Mouse (Mus musculus) neural tube, embryonic 11.5 days (tissue): ENCODE measurements around the gene Tex44. TPM values are rescaled to one million over a fixed set of nuclear protein-coding genes. Genes with fewer than 3 reads are reported as not detected.
A peak's percentile ranks its signal among the peaks of the same experiment; 100 is the strongest.

Experiments used
- ATAC-seq: fragments of 200-750 bp; cut with Nextera tagmentation; 2 replicates; pipeline ENCODE4 v1.8.0; 2017; ENCODE audit warnings: moderate number of reproducible peaks, mild to moderate bottlenecking, moderate TSS enrichment, moderate library complexity; ENCODE audit not compliant: insufficient read depth, low FRiP score, low TSS enrichment
- DNase-seq: peaks from one replicate; pipeline ENCODE4 v3.0.0-alpha.2; 2015; ENCODE audit warnings: low spot score
- H3K27ac ChIP-seq: fragments of 300-500 bp; sonication (generic); 2 replicates; pipeline ENCODE4 v1.5.1; 2014; ENCODE audit warnings: low read depth, mild to moderate bottlenecking, low read length
- H3K27me3 ChIP-seq: fragments of 300-500 bp; sonication (generic); 2 replicates; pipeline ENCODE4 v1.6.1; 2014; ENCODE audit warnings: mild to moderate bottlenecking, low read length, mixed read lengths; ENCODE audit not compliant: control insufficient read depth, insufficient read depth
- H3K36me3 ChIP-seq: fragments of 300-500 bp; sonication (generic); 2 replicates; pipeline ENCODE4 v1.6.1; 2014; ENCODE audit warnings: mild to moderate bottlenecking, low read length, moderate library complexity, mixed read lengths; ENCODE audit not compliant: control insufficient read depth, insufficient read depth
- H3K4me1 ChIP-seq: fragments of 300-500 bp; sonication (generic); 2 replicates; pipeline ENCODE4 v1.6.1; 2014; ENCODE audit warnings: low read length, mixed read lengths; ENCODE audit not compliant: control insufficient read depth, insufficient read depth
- H3K4me2 ChIP-seq: fragments of 300-500 bp; sonication (generic); 2 replicates; pipeline ENCODE4 v1.6.1; 2014; ENCODE audit warnings: low read depth, mild to moderate bottlenecking, moderate library complexity
- H3K4me3 ChIP-seq: fragments of 300-500 bp; sonication (generic); 2 replicates; pipeline ENCODE4 v1.5.1; 2014; ENCODE audit warnings: low read depth, low read length
- H3K9ac ChIP-seq: fragments of 300-500 bp; sonication (generic); 2 replicates; pipeline ENCODE4 v1.6.1; 2014; ENCODE audit warnings: mild to moderate bottlenecking, low read length
- H3K9me3 ChIP-seq: fragments of 300-500 bp; sonication (generic); 2 replicates; pipeline ENCODE4 v1.6.1; 2016; ENCODE audit warnings: low read length; ENCODE audit not compliant: control insufficient read depth
- WGBS: fragments of 180-500 bp; shearing (Covaris S2); extraction: QIAGEN DNeasy Blood & Tissue Kit; methylation state at CpG from one replicate; pipeline ENCODE4 v1.1.7; 2014; 5-methylcytosine and 5-hydroxymethylcytosine counted together
- polyA plus RNA-seq: library from polyadenylated mRNA; unstranded; fragments of >200 nt; fragmentation: Nextera tagmentation; extraction: Ambion mirVana; gene quantifications from 2 replicates; pipeline ENCODE4 v1.2.1, GENCODE M21; 2014

Gene Tex44
- polyA plus RNA-seq, 1 experiment from 2014 or later, result not detected

- ATAC-seq, result no peak
- peak overlapping the region; percentile 91 for H3K4me2 ChIP-seq
- peaks cover 16% of the 10 kb centered on the region for H3K4me1 ChIP-seq
- H3K9ac ChIP-seq, result peak overlapping the region; percentile 97
- H3K27ac ChIP-seq, result peak overlapping the region; percentile 99
- WGBS, result 59% methylated on average over 8 of the region's 8 CpGs
- peak overlapping the region; percentile 45 for H3K4me3 ChIP-seq
- H3K9me3 ChIP-seq, result no peaks in the 10 kb centered on the region
- H3K36me3 ChIP-seq, result no peaks in the 10 kb centered on the region; the same call in 1 of the 2 replicates
- DNase-seq, result no peak
- H3K27me3 ChIP-seq, result no peaks in the 10 kb centered on the region
Measured at GRCm38 (mm10) chr1:86443386-86444172, 17.4 kb downstream of the Tex44 start.

DNA sequence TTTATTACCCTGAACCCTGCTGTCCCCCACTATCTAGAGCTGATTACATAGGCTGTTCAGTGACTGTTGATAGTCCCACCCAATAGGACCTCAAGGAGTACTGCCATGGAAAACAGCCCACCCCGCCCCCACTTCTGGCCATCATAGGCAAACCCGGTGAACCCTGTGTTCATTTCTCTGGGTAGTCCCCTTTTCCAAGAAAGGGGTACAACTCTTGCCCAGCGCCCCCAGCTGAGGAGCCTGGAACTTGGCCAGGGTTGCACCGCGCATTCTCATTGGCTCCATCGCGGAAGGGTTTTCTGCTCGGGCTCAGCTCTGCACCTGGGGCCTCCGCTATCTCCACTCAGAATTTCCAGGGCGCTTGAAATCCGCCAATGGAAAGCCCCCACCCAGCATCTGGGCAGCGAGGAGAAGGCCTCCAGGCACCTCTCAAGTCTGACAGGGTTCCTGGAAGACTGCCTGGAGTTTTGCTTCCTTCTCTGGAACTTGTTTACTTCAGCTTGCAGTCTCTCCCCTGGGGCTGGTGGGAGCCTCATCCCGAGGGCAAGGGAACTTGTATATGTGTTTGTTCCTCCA, 21.6 kb downstream of the Tex44 start:
- ATAC-seq (no peak), DNase-seq (peak; percentile 11)
- Histone ChIP-seq H3K9me3 (no peaks in the 10 kb centered on the region), H3K36me3 (no peaks in the 10 kb centered on the region; the same call in 1 of the 2 replicates), H3K27me3 (no peaks in the 10 kb centered on the region), H3K4me1 (peaks cover 9% of the 10 kb centered on the region), H3K9ac (no peak overlapping the region), H3K27ac (no peak overlapping the region), H3K4me3 (no peak overlapping the region), H3K4me2 (no peak overlapping the region)
- WGBS, result 49% methylated on average over 13 of the region's 13 CpGs

GRCm38 (mm10) chr1:86448272-86448671, 22.1 kb downstream of the Tex44 start:
- Histone ChIP-seq H3K9me3 (no peaks in the 10 kb centered on the region), H3K27ac (no peak overlapping the region), H3K4me3 (no peak overlapping the region), H3K4me1 (peaks cover 3% of the 10 kb centered on the region), H3K9ac (no peak overlapping the region), H3K4me2 (no peak overlapping the region), H3K36me3 (no peaks in the 10 kb centered on the region; the same call in 1 of the 2 replicates), H3K27me3 (no peaks in the 10 kb centered on the region)
- DNase-seq, result peak; percentile 9
- WGBS, result 37% methylated on average over 4 of the region's 4 CpGs
- no peak for ATAC-seq

- Histone ChIP-seq H3K9ac (no peak overlapping the region), H3K4me1 (no peaks in the 10 kb centered on the region), H3K36me3 (no peaks in the 10 kb centered on the region), H3K4me3 (no peak overlapping the region), H3K27ac (no peak overlapping the region), H3K4me2 (no peak overlapping the region), H3K9me3 (no peaks in the 10 kb centered on the region), H3K27me3 (no peaks in the 10 kb centered on the region)
- DNase-seq, result peak; percentile 7
- WGBS, result 46% methylated on average over 6 of the region's 6 CpGs
- ATAC-seq, result no peak
Measured at GRCm38 (mm10) chr1:86449966-86450365, 23.8 kb downstream of the Tex44 start.

GRCm38 (mm10) chr1:86452713-86453112, 26.6 kb downstream of the Tex44 start:
- no peak overlapping the region for H3K27ac ChIP-seq
- no peak for ATAC-seq
- no peaks in the 10 kb centered on the region for H3K9me3 ChIP-seq
- no peak overlapping the region for H3K9ac ChIP-seq
- no peaks in the 10 kb centered on the region for H3K36me3 ChIP-seq
- H3K4me2 ChIP-seq, result no peak overlapping the region
- H3K27me3 ChIP-seq, result no peaks in the 10 kb centered on the region
- WGBS, result 74% methylated on average over 5 of the region's 5 CpGs
- H3K4me3 ChIP-seq, result no peak overlapping the region
- no peak for DNase-seq
- no peaks in the 10 kb centered on the region for H3K4me1 ChIP-seq

DNA sequence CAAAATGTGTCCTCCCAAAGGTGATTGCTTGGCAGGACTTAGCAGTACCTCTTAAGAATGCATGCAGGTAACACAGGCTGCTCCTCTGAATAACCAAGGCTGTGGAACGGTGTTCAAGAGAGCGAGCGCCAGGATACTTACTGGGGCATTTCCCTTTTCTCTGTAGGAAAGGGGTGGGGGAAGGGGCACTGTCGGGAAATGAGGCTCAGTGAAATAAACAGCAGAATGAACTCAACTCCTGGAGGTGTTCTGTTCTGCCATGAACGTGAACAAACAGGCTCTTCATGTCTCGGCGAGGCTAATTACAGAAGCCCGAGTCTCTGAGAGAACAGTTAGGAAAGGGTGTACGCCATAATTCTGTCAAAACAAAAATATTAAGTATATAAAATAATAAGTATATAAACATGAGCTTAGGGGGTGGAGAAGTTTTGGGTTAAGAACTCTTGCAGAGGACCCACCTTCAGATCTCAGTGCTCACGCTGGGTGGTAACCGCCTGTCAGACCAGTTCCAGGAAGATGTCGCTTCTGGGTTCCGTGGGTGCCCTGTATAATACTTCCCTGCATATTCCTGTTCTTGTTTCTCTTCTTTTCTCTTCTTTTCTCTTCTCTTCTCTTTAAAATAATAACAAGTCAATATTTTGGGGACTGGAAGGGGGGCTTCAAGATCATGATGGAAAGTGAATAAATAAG, 30.9 kb downstream of the Tex44 start:
- Histone ChIP-seq H3K4me2 (no peak overlapping the region), H3K4me3 (no peak overlapping the region), H3K27ac (no peak overlapping the region), H3K36me3 (no peaks in the 10 kb centered on the region), H3K9ac (no peak overlapping the region), H3K4me1 (no peaks in the 10 kb centered on the region), H3K27me3 (no peaks in the 10 kb centered on the region), H3K9me3 (no peaks in the 10 kb centered on the region)
- no peak for DNase-seq
- 65% methylated on average over 13 of the region's 13 CpGs for WGBS
- no peak for ATAC-seq

DNA sequence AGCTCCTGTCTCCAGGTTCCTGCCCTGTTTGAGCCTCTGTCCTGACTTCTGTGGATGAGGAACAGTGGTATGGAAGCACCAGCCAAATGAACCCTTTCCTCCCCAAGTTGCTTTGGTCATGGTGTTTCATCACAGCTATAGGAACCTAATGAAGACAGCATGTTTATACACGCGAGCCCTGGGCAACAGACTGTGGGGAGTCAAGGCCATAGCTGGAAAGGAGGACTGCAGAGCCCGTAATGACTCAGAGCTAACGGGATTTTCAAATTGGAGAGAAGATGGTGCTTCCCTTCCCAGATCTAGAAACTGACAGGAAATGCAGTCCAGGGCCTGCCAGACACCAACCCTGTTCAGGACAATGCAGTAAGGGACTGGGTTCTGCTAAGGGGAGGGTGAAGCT, 33.2 kb downstream of the Tex44 start:
- Histone ChIP-seq H3K9me3 (no peaks in the 10 kb centered on the region), H3K4me3 (no peak overlapping the region), H3K9ac (no peak overlapping the region), H3K27ac (no peak overlapping the region), H3K4me2 (no peak overlapping the region), H3K4me1 (no peaks in the 10 kb centered on the region), H3K27me3 (no peaks in the 10 kb centered on the region), H3K36me3 (no peaks in the 10 kb centered on the region)
- 85% methylated on average over 4 of the region's 4 CpGs for WGBS
- no peak for DNase-seq
- ATAC-seq, result no peak

GRCm38 (mm10) chr1:86464223-86464874, 38.2 kb downstream of the Tex44 start:
- DNase-seq (no peak), ATAC-seq (no peak)
- no peak overlapping the region for H3K4me2 ChIP-seq
- peak overlapping the region; percentile 84 for H3K27ac ChIP-seq
- no peaks in the 10 kb centered on the region for H3K27me3 ChIP-seq
- H3K4me1 ChIP-seq, result peaks cover 6% of the 10 kb centered on the region; the same call in 1 of the 2 replicates
- H3K9ac ChIP-seq, result peak overlapping the region; percentile 33; the same call in 1 of the 2 replicates
- no peak overlapping the region for H3K4me3 ChIP-seq
- no peaks in the 10 kb centered on the region for H3K36me3 ChIP-seq
- no peaks in the 10 kb centered on the region for H3K9me3 ChIP-seq
- WGBS, result 33% methylated on average over 9 of the region's 9 CpGs
